Mouse (Mus musculus) forebrain, embryonic 11.5 days (tissue): Measurements from ENCODE around the gene Agl. TPM values are rescaled to one million over a fixed set of nuclear protein-coding genes. Genes with fewer than 3 reads are reported as not detected.
A peak's percentile ranks its signal among the peaks of the same experiment; 100 is the strongest.

Experiments
- ATAC-seq: fragments of 200-750 bp; cut with Nextera tagmentation; replicated peaks from 2 replicates; pipeline ENCODE4 v1.8.0; 2017; ENCODE audit warnings: moderate TSS enrichment; ENCODE audit not compliant: low FRiP score
- DNase-seq: peaks from one replicate; pipeline ENCODE4 v3.0.0-alpha.2; 2017; ENCODE audit warnings: low spot score
- H3K27ac ChIP-seq: fragments of 300-500 bp; sonication (generic); 2 replicates; pipeline ENCODE4 v1.5.1; 2014; ENCODE audit warnings: low read depth, low read length
- H3K27me3 ChIP-seq: fragments of 300-500 bp; sonication (generic); 2 replicates; pipeline ENCODE4 v1.6.1; 2014; ENCODE audit warnings: mild to moderate bottlenecking, low read length, mixed read lengths; ENCODE audit not compliant: control insufficient read depth, insufficient read depth
- H3K36me3 ChIP-seq: fragments of 300-500 bp; sonication (generic); 2 replicates; pipeline ENCODE4 v1.6.1; 2014; ENCODE audit warnings: mild to moderate bottlenecking, low read length, moderate library complexity, mixed read lengths; ENCODE audit not compliant: control insufficient read depth, insufficient read depth
- H3K4me1 ChIP-seq: fragments of 300-500 bp; sonication (generic); replicated peaks from 2 replicates; pipeline ENCODE4 v1.6.1; 2014; ENCODE audit warnings: low read length, mixed read lengths; ENCODE audit not compliant: control insufficient read depth, insufficient read depth
- H3K4me2 ChIP-seq: fragments of 300-500 bp; sonication (generic); 2 replicates; pipeline ENCODE4 v1.6.1; 2014; ENCODE audit warnings: low read depth, mild to moderate bottlenecking, low read length, moderate library complexity, mixed read lengths; ENCODE audit not compliant: severe bottlenecking
- H3K4me3 ChIP-seq: fragments of 300-500 bp; sonication (generic); 2 replicates; pipeline ENCODE4 v1.5.1; 2014; ENCODE audit warnings: low read depth, low read length
- H3K9ac ChIP-seq: fragments of 300-500 bp; sonication (generic); 2 replicates; pipeline ENCODE4 v1.6.1; 2014; ENCODE audit warnings: low read length
- H3K9me3 ChIP-seq: fragments of 300-500 bp; sonication (generic); 2 replicates; pipeline ENCODE4 v1.6.1; 2016; ENCODE audit warnings: low read length, mixed read lengths; ENCODE audit not compliant: control insufficient read depth
- WGBS: fragments of 180-500 bp; shearing (Covaris S2); extraction: QIAGEN DNeasy Blood & Tissue Kit; methylation state at CpG from one replicate; pipeline ENCODE4 v1.1.7; 2014; 5-methylcytosine and 5-hydroxymethylcytosine counted together
- polyA plus RNA-seq: library from polyadenylated mRNA; unstranded; fragments of >200 nt; fragmentation: Nextera tagmentation; extraction: Ambion mirVana; gene quantifications from 2 replicates; pipeline ENCODE4 v1.2.1, GENCODE M21; 2014

Gene Agl
- polyA plus RNA-seq, 1 experiment from 2014 or later: 17.4 TPM

GRCm38 (mm10) chr3:116722980-116723379 is 85.0 kb downstream of the Agl start:
- no peaks in the 10 kb centered on the region for H3K4me1 ChIP-seq
- H3K9ac ChIP-seq: no peak overlapping the region
- H3K27ac ChIP-seq: no peak overlapping the region
- no peaks in the 10 kb centered on the region for H3K27me3 ChIP-seq
- no peaks in the 10 kb centered on the region for H3K9me3 ChIP-seq
- no peak overlapping the region for H3K4me3 ChIP-seq
- WGBS: 77% methylated on average over 4 of the region's 4 CpGs
- DNase-seq (no peak), ATAC-seq (no peak)
- no peaks in the 10 kb centered on the region for H3K36me3 ChIP-seq
- no peak overlapping the region for H3K4me2 ChIP-seq

- Histone ChIP-seq H3K4me3 (no peak overlapping the region), H3K27ac (no peak overlapping the region), H3K4me2 (no peak overlapping the region), H3K9me3 (no peaks in the 10 kb centered on the region), H3K27me3 (no peaks in the 10 kb centered on the region), H3K9ac (no peak overlapping the region), H3K4me1 (no peaks in the 10 kb centered on the region), H3K36me3 (no peaks in the 10 kb centered on the region)
- no peak for ATAC-seq
- DNase-seq: no peak
- WGBS: 84% methylated on average over 3 of the region's 3 CpGs
Measured at GRCm38 (mm10) chr3:116718951-116719350, 89.0 kb downstream of the Agl start.

GRCm38 (mm10) chr3:116713031-116713430 is 94.9 kb downstream of the Agl start:
- peak overlapping the region; percentile 91; the same call in 1 of the 2 replicates for H3K4me3 ChIP-seq
- H3K27me3 ChIP-seq: no peaks in the 10 kb centered on the region; the same call in 1 of the 2 replicates
- no peaks in the 10 kb centered on the region for H3K36me3 ChIP-seq
- no peak for ATAC-seq
- peak overlapping the region; percentile 84; the same call in 1 of the 2 replicates for H3K4me2 ChIP-seq
- H3K4me1 ChIP-seq: peaks cover 5% of the 10 kb centered on the region; the same call in 1 of the 2 replicates
- DNase-seq: no peak
- H3K9me3 ChIP-seq: no peaks in the 10 kb centered on the region
- WGBS: 38% methylated on average over 5 of the region's 5 CpGs
- H3K27ac ChIP-seq: no peak overlapping the region
- H3K9ac ChIP-seq: no peak overlapping the region

- Histone ChIP-seq H3K4me2 (peak within 1 kb of the TSS; percentile 84), H3K4me1 (peaks cover 5% of the 10 kb centered on the region; the same call in 1 of the 2 replicates), H3K27ac (0 out of 2 replicates have a peak within 1 kb of the TSS, but pooled peaks have one; percentile 6), H3K9ac (peak within 1 kb of the TSS; percentile 94), H3K27me3 (no peaks in the 10 kb centered on the region; the same call in 1 of the 2 replicates), H3K4me3 (peak within 1 kb of the TSS; percentile 91), H3K9me3 (no peaks in the 10 kb centered on the region), H3K36me3 (no peaks in the 10 kb centered on the region)
- ATAC-seq: 0 out of 2 replicates have a peak, but pooled peaks have one; percentile 1
- DNase-seq: no peak
- WGBS: 3% methylated on average over 8 of the region's 8 CpGs
Measured at GRCm38 (mm10) chr3:116712436-116712881, 95.5 kb downstream of the Agl start, which contains the start of gene Slc35a3. Gene Slc35a3, minus strand, starts transcription at chr3:116712831.

- no peaks in the 10 kb centered on the region for H3K36me3 ChIP-seq
- H3K4me3 ChIP-seq: peak overlapping the region; percentile 91
- H3K9ac ChIP-seq: peak overlapping the region; percentile 94
- H3K27ac ChIP-seq: 0 out of 2 replicates have a peak overlapping the region, but pooled peaks have one; percentile 6
- H3K4me2 ChIP-seq: peak overlapping the region; percentile 84
- ATAC-seq (peak; percentile 84), DNase-seq (peak; percentile 85)
- H3K9me3 ChIP-seq: no peaks in the 10 kb centered on the region
- peaks cover 5% of the 10 kb centered on the region; the same call in 1 of the 2 replicates for H3K4me1 ChIP-seq
- H3K27me3 ChIP-seq: no peaks in the 10 kb centered on the region; the same call in 1 of the 2 replicates
- WGBS: under 1% methylated on average over 85 of the region's 85 CpGs
Measured at GRCm38 (mm10) chr3:116711624-116712435, 96.1 kb downstream of the Agl start.

GRCm38 (mm10) chr3:116710941-116711340 is 97.0 kb downstream of the Agl start:
- Histone ChIP-seq H3K9ac (peak overlapping the region; percentile 94; the same call in 1 of the 2 replicates), H3K4me1 (peaks cover 5% of the 10 kb centered on the region; the same call in 1 of the 2 replicates), H3K4me3 (peak overlapping the region; percentile 91), H3K27ac (no peak overlapping the region), H3K27me3 (no peaks in the 10 kb centered on the region; the same call in 1 of the 2 replicates), H3K36me3 (no peaks in the 10 kb centered on the region), H3K4me2 (peak overlapping the region; percentile 84; the same call in 1 of the 2 replicates), H3K9me3 (no peaks in the 10 kb centered on the region)
- DNase-seq (no peak), ATAC-seq (0 out of 2 replicates have a peak, but pooled peaks have one; percentile 28)
- WGBS: 62% methylated on average over 9 of the region's 9 CpGs

GRCm38 (mm10) chr3:116705637-116706204 is 102.2 kb downstream of the Agl start:
- no peak overlapping the region for H3K27ac ChIP-seq
- no peak for DNase-seq
- no peak overlapping the region for H3K9ac ChIP-seq
- no peak for ATAC-seq
- H3K4me2 ChIP-seq: no peak overlapping the region
- H3K27me3 ChIP-seq: no peaks in the 10 kb centered on the region
- no peaks in the 10 kb centered on the region for H3K36me3 ChIP-seq
- no peak overlapping the region for H3K4me3 ChIP-seq
- H3K9me3 ChIP-seq: no peaks in the 10 kb centered on the region
- H3K4me1 ChIP-seq: no peaks in the 10 kb centered on the region; the same call in 1 of the 2 replicates
- WGBS: 96% methylated on average over 1 of the region's 1 CpGs

GRCm38 (mm10) chr3:116703835-116704234 is 104.1 kb downstream of the Agl start:
- no peaks in the 10 kb centered on the region for H3K4me1 ChIP-seq
- H3K9me3 ChIP-seq: no peaks in the 10 kb centered on the region
- no peaks in the 10 kb centered on the region for H3K27me3 ChIP-seq
- H3K36me3 ChIP-seq: no peaks in the 10 kb centered on the region
- H3K9ac ChIP-seq: no peak overlapping the region
- no peak for DNase-seq
- H3K4me2 ChIP-seq: no peak overlapping the region
- no peak overlapping the region for H3K4me3 ChIP-seq
- H3K27ac ChIP-seq: no peak overlapping the region
- ATAC-seq: no peak
- WGBS: 94% methylated on average over 5 of the region's 5 CpGs
